Mouse (Mus musculus): Measurements from ENCODE around the gene Irf3. TPM values are rescaled to one million over a fixed set of nuclear protein-coding genes. Genes with fewer than 3 reads are reported as not detected.
A peak's percentile ranks its signal among the peaks of the same experiment; 100 is the strongest.

Irf3 gene
- polyA plus RNA-seq, 1 experiment from 2014 or later, result 55.7 TPM

DNA sequence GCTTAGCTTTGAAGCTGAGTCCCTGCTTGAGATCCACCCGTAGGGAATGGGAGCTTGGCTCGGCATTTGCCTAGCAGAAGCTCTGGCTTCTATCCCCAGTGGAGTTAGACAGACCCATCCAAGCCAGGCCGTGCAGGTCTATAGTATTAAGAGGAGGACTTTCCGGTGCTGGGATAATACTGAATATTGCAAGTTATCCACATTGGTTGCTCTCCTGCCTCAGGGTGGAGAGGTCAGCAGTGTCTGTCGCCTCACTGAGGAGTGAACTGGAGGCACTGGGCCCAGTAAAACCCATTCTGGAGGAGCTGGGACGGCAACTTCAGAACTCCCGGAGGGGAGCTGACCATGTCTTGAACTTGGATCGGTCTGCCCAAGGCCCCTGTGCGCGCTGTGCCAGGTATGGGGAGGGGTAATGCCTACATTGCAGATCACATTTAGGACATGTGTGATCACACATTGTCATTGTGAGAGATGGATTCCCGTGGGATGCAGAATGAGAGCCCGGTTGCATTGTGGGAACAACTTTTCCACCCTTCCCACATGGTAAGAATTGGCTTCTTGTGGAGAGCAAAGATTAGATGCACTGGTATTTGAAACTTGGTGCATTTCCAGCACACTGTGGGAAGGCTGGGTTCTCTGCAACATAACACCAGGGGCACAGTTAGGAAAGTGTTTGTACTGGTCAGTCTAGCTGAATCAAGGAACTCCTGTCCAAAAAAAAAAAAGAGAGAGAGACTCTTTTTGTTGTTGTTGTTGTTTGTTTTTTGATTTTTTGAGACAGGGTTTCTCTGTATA lies 43.2 kb upstream of the Irf3 start:
- DNase-seq (ENCODE audit: low spot score) (no peak), ATAC-seq (ENCODE audit: low FRiP score, low TSS enrichment) (no peak)
- no peaks in the 10 kb centered on the region for H3K4me1 ChIP-seq (replicated peaks; ENCODE audit: control insufficient read depth, insufficient read depth)
- no peak for TF ChIP-seq EP300 (optimal IDR thresholded peaks at IDR 0.05)
- no peak for TF ChIP-seq CTCF (IDR thresholded peaks at IDR 0.05; ENCODE audit: low read depth)
- no peaks in the 10 kb centered on the region for H3K27me3 ChIP-seq (ENCODE audit: control insufficient read depth, insufficient read depth, low read length)
- no peak overlapping the region for H3K27ac ChIP-seq (replicated peaks)
- no peak overlapping the region for H3K4me2 ChIP-seq (replicated peaks; ENCODE audit: low read depth)
- no peak overlapping the region for H3K4me3 ChIP-seq (ENCODE audit: low read depth, low read length)
- H3K9me3 ChIP-seq (ENCODE audit: control insufficient read depth, low read length), result no peaks in the 10 kb centered on the region
- no peak overlapping the region for H3K9ac ChIP-seq (ENCODE audit: low read length)
- WGBS, result 78% methylated on average over 12 of the region's 12 CpGs
- no peaks in the 10 kb centered on the region for H3K36me3 ChIP-seq (ENCODE audit: control insufficient read depth, insufficient read depth, low read length)

DNA sequence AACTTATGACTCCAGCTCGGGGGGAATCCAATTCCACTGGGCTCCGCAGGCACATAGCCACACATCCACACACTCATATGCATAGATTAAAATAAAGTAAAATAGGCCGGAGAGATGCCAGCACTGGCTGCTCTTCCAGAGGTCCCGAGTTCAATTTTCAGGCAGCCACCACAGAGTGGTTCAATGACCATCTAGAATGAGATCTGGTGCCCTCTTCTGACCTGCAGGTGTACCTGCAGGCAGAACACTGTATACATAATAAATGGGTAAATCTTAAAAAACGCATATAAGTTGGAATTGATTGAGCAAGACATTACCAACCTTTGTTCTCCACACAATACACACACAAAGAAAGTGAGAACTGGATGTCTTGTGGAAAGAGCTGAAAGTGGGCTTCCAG lies 41.8 kb upstream of the Irf3 start:
- Histone ChIP-seq H3K4me2 (replicated peaks; ENCODE audit: low read depth) (no peak overlapping the region), H3K9me3 (ENCODE audit: control insufficient read depth, low read length) (no peaks in the 10 kb centered on the region), H3K27ac (replicated peaks) (no peak overlapping the region), H3K27me3 (ENCODE audit: control insufficient read depth, insufficient read depth, low read length) (no peaks in the 10 kb centered on the region), H3K9ac (ENCODE audit: low read length) (no peak overlapping the region), H3K36me3 (ENCODE audit: control insufficient read depth, insufficient read depth, low read length) (no peaks in the 10 kb centered on the region), H3K4me3 (ENCODE audit: low read depth, low read length) (no peak overlapping the region), H3K4me1 (replicated peaks; ENCODE audit: control insufficient read depth, insufficient read depth) (no peaks in the 10 kb centered on the region)
- DNase-seq (ENCODE audit: low spot score) (no peak), ATAC-seq (ENCODE audit: low FRiP score, low TSS enrichment) (no peak)
- TF ChIP-seq EP300 (optimal IDR thresholded peaks at IDR 0.05) (no peak), CTCF (IDR thresholded peaks at IDR 0.05; ENCODE audit: low read depth) (peak; percentile 74)
- WGBS, result 47% methylated on average over 5 of the region's 5 CpGs

DNA sequence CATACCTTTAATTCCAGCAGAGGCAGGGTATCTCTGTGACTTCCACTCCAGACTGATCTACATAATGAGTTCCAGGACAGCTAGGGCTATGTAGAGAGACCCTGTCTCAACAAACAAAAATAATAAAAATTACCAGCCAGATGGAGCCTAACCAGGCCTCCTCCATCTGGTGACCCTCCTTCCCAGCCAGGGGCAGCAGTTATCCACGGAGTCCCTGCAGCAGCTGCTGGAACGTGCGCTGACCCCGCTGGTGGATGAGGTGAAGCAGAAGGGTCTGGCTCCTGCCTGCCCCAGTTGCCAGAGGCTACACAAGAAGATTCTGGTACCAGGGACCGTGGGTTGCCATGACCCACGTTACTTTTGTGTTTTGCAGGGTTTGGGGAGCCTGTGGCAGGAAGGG lies 41.2 kb upstream of the Irf3 start:
- no peak for ATAC-seq (ENCODE audit: low FRiP score, low TSS enrichment)
- H3K9me3 ChIP-seq (ENCODE audit: control insufficient read depth, low read length), result no peaks in the 10 kb centered on the region
- H3K36me3 ChIP-seq (ENCODE audit: control insufficient read depth, insufficient read depth, low read length), result no peaks in the 10 kb centered on the region
- 62% methylated on average over 6 of the region's 6 CpGs for WGBS
- H3K4me2 ChIP-seq (replicated peaks; ENCODE audit: low read depth), result no peak overlapping the region
- no peaks in the 10 kb centered on the region for H3K27me3 ChIP-seq (ENCODE audit: control insufficient read depth, insufficient read depth, low read length)
- H3K4me1 ChIP-seq (replicated peaks; ENCODE audit: control insufficient read depth, insufficient read depth), result no peaks in the 10 kb centered on the region
- no peak overlapping the region for H3K9ac ChIP-seq (ENCODE audit: low read length)
- no peak overlapping the region for H3K27ac ChIP-seq (replicated peaks)
- no peak for DNase-seq (ENCODE audit: low spot score)
- no peak for TF ChIP-seq CTCF (IDR thresholded peaks at IDR 0.05; ENCODE audit: low read depth)
- no peak for TF ChIP-seq EP300 (optimal IDR thresholded peaks at IDR 0.05)
- no peak overlapping the region for H3K4me3 ChIP-seq (ENCODE audit: low read depth, low read length)

DNA sequence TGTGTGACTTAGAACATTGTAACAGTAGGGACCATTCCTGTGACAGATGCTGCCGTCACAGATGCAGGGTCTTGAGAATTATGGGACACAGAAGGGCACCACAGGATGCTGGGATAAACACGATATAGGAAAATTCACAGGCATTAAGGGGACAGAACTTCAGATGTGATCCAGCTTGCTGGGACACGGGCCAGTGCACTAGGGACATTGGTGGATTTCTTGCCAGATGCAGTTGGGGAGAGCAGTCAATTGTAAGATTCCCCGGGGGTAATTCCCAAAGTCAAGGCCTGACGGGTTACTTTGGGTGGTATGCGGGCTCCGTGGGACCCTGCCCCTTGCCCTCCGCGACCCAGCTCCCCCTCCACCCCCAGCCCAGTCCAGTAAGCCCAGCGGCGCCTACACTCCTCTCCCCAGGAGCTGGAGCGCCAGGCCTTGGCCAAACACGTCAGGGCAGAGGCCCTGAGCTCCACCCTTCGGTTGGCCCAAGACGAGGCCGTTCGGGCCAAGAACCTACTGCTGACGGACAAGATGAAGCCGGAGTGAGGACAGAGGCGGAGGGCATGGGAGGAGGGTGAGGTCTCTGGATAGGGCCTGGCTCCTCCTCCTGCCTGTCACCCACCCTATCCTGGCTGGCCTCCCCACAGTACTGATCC lies 40.1 kb upstream of the Irf3 start:
- Histone ChIP-seq H3K9me3 (ENCODE audit: control insufficient read depth, low read length) (no peaks in the 10 kb centered on the region), H3K4me3 (ENCODE audit: low read depth, low read length) (no peak overlapping the region), H3K4me1 (replicated peaks; ENCODE audit: control insufficient read depth, insufficient read depth) (no peaks in the 10 kb centered on the region; the same call in 1 of the 2 replicates), H3K9ac (ENCODE audit: low read length) (no peak overlapping the region), H3K4me2 (replicated peaks; ENCODE audit: low read depth) (no peak overlapping the region), H3K27me3 (ENCODE audit: control insufficient read depth, insufficient read depth, low read length) (no peaks in the 10 kb centered on the region), H3K27ac (replicated peaks) (0 out of 2 replicates have a peak overlapping the region, but pooled peaks have one; percentile 40), H3K36me3 (ENCODE audit: control insufficient read depth, insufficient read depth, low read length) (no peaks in the 10 kb centered on the region)
- 60% methylated on average over 20 of the region's 20 CpGs for WGBS
- DNase-seq (ENCODE audit: low spot score) (no peak), ATAC-seq (ENCODE audit: low FRiP score, low TSS enrichment) (no peak; the same call in 1 of the 2 replicates)
- TF ChIP-seq EP300 (optimal IDR thresholded peaks at IDR 0.05) (no peak), CTCF (IDR thresholded peaks at IDR 0.05; ENCODE audit: low read depth) (no peak)

DNA sequence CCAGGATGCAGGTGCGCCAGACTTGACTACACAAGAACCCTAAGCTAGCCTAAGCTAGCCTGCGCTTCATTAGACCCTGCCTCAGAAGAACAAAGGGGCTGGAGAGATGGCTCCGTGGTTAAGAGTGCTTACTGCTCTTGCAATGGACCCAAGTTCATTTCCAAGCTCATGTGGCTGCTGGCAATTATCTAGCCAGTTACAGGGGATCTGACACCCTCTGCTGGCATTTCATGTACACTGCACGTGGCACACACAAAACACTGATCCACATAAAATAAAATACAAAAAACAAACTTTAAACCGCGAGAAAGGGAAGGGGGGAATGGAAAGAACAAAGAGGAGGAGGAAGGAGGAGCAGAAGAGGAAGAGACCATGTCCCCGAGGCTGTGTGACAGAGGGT lies 39.2 kb upstream of the Irf3 start:
- no peaks in the 10 kb centered on the region; the same call in 1 of the 2 replicates for H3K4me1 ChIP-seq (replicated peaks; ENCODE audit: control insufficient read depth, insufficient read depth)
- H3K9me3 ChIP-seq (ENCODE audit: control insufficient read depth, low read length), result no peaks in the 10 kb centered on the region
- no peak overlapping the region for H3K4me3 ChIP-seq (ENCODE audit: low read depth, low read length)
- no peak overlapping the region for H3K27ac ChIP-seq (replicated peaks)
- H3K9ac ChIP-seq (ENCODE audit: low read length), result no peak overlapping the region
- TF ChIP-seq CTCF (IDR thresholded peaks at IDR 0.05; ENCODE audit: low read depth) (peak; percentile 89), EP300 (optimal IDR thresholded peaks at IDR 0.05) (no peak)
- DNase-seq (ENCODE audit: low spot score) (peak; percentile 60), ATAC-seq (ENCODE audit: low FRiP score, low TSS enrichment) (no peak)
- H3K36me3 ChIP-seq (ENCODE audit: control insufficient read depth, insufficient read depth, low read length), result no peaks in the 10 kb centered on the region
- no peak overlapping the region for H3K4me2 ChIP-seq (replicated peaks; ENCODE audit: low read depth)
- 50% methylated on average over 7 of the region's 7 CpGs for WGBS
- no peaks in the 10 kb centered on the region for H3K27me3 ChIP-seq (ENCODE audit: control insufficient read depth, insufficient read depth, low read length)

DNA sequence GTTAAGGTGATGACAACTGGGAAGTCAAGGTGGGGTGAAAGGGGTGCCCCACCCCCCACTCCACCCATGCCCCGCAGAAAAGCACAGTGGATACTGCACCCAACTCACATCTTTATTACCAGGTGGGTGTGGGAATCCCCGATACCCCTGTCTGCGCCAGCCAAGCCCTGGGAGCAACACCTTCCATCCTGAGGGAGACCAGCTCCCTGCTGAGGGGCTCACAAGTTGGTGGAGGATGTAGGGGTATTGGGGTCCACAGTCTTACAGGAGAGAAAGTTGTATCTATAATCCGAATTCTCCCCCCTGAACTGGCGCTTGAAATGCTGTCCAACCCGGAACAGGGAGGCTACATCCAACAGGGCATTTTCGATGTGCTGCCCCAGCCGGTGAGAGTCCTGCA lies 38.2 kb upstream of the Irf3 start:
- Histone ChIP-seq H3K27me3 (ENCODE audit: control insufficient read depth, insufficient read depth, low read length) (no peaks in the 10 kb centered on the region), H3K36me3 (ENCODE audit: control insufficient read depth, insufficient read depth, low read length) (no peaks in the 10 kb centered on the region), H3K9ac (ENCODE audit: low read length) (no peak overlapping the region), H3K27ac (replicated peaks) (no peak overlapping the region), H3K9me3 (ENCODE audit: control insufficient read depth, low read length) (no peaks in the 10 kb centered on the region), H3K4me2 (replicated peaks; ENCODE audit: low read depth) (no peak overlapping the region), H3K4me1 (replicated peaks; ENCODE audit: control insufficient read depth, insufficient read depth) (no peaks in the 10 kb centered on the region; the same call in 1 of the 2 replicates), H3K4me3 (ENCODE audit: low read depth, low read length) (no peak overlapping the region)
- no peak for DNase-seq (ENCODE audit: low spot score)
- WGBS, result 73% methylated on average over 8 of the region's 8 CpGs
- no peak for ATAC-seq (ENCODE audit: low FRiP score, low TSS enrichment)
- TF ChIP-seq CTCF (IDR thresholded peaks at IDR 0.05; ENCODE audit: low read depth), result no peak
- TF ChIP-seq EP300 (optimal IDR thresholded peaks at IDR 0.05), result no peak

All from stomach, postnatal 0 days (tissue).